Mouse (Mus musculus): ENCODE data around the gene Ube2j1.
A peak's percentile ranks its signal among the peaks of the same experiment; 100 is the strongest.

Ube2j1 gene

GRCm38 (mm10) chr4:33012484-33012883, 18.7 kb upstream of the Ube2j1 start:
- no peak for DNase-seq (ENCODE audit: low spot score in 2 of 2)

GRCm38 (mm10) chr4:33018361-33018999, 12.7 kb upstream of the Ube2j1 start:
- DNase-seq (ENCODE audit: low spot score in 2 of 2), result peak; percentile 85 to 95

DNA sequence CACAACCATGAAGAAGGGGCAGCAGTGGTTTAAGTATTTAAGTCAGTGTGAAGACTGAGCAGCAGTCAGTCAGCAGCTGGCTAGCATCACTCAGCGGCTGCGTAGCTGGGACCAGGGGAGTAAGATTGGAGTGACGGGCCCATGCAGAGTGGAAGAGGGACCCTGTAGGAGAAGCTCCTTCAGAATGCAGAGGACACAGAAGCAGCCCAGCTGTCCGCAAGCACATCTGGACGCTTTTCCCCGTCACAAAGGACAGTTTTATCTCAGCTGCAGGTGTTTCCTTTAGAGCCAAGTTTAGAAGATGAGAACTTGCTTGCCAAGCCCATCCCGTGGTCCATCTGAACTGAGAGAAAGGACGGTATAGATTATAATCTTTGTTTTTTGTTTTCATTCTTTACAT, 6.8 kb upstream of the Ube2j1 start:
- DNase-seq (ENCODE audit: low spot score in 2 of 2), result no peak

DNA sequence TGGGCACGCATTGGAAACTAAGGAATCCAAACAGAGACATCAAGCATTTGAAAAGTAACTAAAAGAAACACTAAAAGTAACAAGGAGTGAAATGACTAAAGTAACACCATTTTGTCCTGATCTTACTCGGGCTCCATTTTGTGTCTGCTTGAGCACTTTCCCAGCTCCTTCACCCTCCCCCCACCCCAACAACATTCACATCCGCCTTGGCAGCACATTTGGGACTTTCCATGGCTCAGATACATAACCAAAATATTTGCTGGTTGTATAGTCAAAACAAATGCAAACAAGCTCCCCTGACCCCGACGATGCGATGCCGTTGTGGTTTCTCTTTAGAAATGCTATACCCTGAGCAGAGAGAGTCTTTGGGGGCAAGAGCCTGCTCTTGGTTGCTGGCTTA, 2.1 kb upstream of the Ube2j1 start:
- no peak for DNase-seq (ENCODE audit: low spot score in 2 of 2)

DNA sequence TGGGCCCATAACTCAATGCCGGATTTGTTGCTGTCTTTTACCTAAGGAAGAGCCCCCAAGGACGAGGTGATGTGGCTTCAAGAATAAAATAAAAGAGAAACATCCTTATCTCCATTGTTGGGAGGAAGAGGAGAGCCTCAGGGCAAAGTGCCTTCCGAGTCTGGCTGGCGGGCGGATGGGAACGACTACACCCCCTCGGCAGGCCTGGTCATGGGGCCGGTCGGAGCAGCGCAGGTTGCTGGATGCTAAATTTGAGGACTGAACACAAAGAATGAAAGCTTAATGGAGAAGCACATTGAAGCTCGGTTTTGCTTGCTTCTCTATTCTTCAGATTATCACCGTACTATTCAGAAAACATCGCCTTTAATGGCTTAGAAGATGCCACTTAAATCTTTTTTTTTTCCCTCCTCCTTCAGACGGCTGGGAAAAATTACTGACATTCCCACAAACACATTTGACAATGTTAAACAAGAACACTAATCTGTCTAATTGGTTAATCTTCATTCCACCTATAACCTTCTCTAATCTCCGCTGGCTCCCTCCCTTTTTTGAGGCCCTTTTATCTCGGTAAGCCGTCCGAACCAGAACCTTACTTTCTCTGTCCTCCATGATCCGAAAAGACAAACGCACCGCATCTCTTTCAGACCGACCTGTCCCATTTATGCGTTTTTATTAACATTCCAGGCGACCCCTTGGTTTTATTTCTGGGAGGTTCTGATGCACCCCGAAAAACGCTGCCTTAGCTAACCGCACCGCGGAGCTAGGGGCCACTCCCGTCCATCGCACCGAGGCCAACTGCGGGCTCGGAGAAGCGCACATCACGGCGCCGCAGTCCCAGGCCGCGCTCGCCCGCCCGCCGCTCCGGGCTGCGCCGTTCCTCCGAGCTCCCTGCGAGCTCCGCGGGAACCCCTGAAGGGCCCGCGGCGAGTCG, 687 bp upstream of the Ube2j1 start:
- DNase-seq (ENCODE audit: low spot score in 2 of 2), result peak in 1 of 2 experiments; percentile 15

GRCm38 (mm10) chr4:33032045-33032444, 829 bp downstream of the Ube2j1 start:
- no peak for DNase-seq (ENCODE audit: low spot score in 2 of 2)

DNA sequence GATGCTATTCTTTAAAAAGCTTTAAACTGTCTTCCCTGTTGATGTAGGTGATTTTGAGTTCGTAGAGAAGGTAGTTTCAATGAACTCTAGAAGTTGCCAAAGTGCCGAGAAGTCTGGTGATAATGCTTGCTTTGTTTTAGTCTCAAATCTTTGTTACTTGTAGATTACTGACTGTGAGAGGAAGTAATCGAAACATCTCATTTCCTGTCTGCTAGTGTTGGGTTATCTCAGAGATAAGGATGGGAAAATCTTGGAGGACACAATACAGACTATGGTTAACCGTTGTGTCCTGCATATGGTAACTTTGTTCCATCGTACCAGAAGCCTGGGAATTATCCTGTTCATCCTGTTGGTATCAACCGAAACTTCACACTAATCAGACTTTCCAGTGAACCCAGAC, 2.3 kb downstream of the Ube2j1 start:
- no peak for DNase-seq (ENCODE audit: low spot score in 2 of 2)

- DNase-seq (ENCODE audit: low spot score in 2 of 2), result no peak
Observed at GRCm38 (mm10) chr4:33039826-33040225, 8.6 kb downstream of the Ube2j1 start.

GRCm38 (mm10) chr4:33049601-33050000, 18.4 kb downstream of the Ube2j1 start:
- DNase-seq (ENCODE audit: low spot score in 2 of 2), result no peak

DNA sequence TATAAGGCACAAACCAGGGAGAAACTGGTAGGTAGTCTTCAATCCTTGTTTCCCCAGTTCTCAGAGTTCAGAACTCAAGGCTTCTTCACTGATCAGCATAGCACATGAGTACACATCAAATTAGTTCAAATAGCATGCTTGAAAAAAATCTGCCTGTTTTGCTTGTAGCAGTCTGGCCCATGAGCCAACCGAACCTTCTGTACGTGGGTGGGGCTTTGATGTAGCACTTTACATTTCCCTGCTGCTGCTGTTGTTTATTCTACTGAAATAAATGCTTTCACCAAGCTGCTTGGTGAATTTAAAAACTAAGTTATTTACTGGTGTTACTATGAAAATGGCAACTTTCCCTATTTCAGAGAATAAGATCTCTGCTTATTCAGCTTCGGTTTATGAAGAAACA, 20.8 kb downstream of the Ube2j1 start:
- no peak for DNase-seq (ENCODE audit: low spot score in 2 of 2)

GRCm38 (mm10) chr4:33052650-33053049, 21.4 kb downstream of the Ube2j1 start:
- no peak for DNase-seq (ENCODE audit: low spot score in 2 of 2)

DNA sequence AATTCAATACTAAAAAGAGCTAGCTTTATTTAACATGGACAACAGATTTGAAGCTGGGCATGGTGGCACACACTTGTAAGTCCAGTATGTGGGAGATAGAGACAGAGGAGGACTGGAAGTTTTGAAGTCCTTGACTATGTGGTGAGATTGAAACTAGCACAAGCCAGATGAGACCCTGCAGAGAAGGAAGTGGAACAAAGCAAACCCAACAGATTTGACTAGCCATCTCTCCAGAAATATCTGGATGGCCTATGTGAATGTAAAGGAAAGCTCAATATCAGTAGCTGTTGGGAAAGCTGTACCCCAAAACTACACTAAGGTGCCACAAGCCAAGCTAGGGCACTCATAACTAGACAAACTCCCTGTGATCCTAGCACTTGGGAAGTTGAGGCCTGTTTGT, 23.2 kb downstream of the Ube2j1 start:
- DNase-seq (ENCODE audit: low spot score in 2 of 2), result no peak

DNA sequence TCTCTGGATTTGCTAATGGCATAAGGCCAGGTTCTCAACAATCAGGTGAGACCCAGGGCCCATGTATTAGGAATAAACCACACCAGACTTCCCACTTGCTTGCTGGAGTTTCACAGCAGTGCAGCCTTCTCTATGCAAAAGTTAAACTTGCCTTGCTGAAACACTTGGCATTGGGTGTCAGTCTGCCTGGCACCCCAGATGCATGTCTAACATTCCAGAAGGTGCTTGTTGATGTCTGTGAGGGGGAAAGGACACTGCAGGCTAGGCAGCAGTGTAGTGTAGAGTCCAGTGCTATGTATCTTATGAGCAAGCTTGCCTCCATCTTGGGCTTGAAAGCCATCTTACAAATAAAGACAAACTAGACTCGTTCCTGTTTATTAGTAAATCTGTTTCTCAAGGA, 25.1 kb downstream of the Ube2j1 start:
- DNase-seq (ENCODE audit: low spot score in 2 of 2), result no peak

DNA sequence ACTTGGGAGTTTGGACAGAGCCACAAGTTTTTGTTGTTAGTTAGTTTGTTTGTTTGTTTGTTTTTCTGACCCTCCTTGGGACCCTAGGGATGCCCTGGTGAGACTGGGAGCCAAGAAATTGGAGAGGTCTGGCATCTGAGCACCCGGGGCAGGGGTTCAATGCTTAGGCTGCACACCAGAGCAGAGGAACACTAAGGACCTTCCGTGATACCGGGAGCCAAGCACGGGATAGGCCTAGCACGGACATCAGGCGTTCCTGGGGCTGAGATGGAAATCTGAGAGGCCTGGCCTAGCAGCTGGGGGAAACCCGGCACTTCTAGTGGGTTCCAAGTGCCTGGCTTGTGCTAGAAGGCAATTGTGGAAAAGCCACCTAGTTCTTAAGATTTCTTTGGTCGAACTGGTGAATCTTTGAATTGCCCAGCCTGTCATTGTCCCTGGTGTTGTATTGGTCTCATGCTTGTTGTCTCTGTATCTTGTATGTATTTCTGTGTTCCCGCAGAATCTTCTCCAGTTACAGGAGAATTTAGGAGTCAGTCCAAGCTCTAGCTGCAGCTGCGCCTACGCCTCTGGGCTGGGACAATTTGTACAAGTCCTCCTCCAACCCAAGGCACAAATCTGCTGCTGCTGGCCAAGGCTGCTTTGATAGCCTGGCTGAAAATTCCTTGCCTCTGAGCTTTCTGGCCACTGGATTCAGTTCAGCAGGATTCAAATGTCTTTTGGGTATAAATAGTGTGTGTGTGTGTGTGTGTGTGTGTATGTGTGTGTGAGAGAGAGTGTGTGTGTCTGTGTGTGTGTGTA, 26.9 kb downstream of the Ube2j1 start:
- no peak for DNase-seq (ENCODE audit: low spot score in 2 of 2)

DNA sequence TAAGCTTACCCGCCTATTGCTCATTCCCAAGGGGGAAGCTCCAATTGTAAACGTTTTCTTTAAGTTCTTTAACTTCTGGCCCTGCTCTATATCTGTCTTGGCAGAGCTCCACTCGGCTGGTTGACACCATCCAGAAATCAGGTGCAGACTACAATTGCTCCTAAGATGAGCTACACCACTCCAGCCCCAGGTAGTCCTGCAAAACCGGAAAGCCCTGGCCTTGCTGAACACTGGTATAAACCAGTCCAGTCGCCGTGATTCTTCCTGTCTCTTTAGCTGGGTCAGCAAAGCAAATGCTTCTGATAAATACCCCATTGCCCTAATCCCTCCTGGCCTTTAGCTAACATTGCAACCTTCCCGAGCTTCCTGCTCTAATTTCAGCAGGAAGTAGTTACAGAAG, 29.9 kb downstream of the Ube2j1 start:
- no peak for DNase-seq (ENCODE audit: low spot score in 2 of 2)

DNA sequence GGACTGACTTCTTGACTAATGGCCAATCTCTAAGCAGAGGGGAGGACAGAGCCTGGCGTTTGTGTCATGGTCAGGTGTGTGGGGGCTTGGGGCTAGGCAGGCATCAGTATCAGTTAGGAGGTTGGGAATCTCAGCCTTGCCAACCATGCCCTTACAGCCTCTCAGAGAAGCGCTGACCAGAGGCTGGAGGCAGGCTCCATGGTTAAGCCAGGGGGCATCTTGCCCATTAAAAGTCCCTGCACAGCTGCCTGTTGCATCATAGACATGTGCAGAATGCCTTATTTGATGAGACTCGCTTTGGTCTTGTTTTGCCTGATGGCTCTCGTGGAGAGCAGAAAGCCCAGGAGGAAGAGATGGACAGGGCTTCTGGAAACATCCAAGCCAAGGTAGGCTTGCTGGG, 31.8 kb downstream of the Ube2j1 start, which contains the start of gene Gabrr2:
Gabrr2 (plus strand) TSS at position 19 of the 400 bp plus-strand sequence.
- no peak for DNase-seq (ENCODE audit: low spot score in 2 of 2)

DNA sequence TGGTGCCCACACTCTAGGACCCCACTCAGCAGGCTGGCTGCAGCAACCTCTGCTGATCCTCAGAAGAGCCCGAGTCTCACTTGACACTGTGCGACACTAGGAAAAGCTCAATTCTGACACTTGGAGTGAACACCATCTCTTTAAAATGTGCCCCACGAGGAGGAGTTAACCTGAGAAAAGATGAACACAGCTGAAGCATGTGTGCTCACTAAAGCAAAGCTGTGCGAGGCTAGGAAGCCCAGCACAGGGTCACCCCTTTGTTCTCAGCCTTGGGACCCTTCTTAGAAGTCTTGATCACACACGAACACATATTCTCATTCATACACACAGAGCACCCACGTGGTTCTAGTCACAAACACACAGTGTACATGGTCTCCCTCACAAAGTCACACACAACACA, 33.8 kb downstream of the Ube2j1 start:
- DNase-seq (ENCODE audit: low spot score in 2 of 2), result no peak

DNA sequence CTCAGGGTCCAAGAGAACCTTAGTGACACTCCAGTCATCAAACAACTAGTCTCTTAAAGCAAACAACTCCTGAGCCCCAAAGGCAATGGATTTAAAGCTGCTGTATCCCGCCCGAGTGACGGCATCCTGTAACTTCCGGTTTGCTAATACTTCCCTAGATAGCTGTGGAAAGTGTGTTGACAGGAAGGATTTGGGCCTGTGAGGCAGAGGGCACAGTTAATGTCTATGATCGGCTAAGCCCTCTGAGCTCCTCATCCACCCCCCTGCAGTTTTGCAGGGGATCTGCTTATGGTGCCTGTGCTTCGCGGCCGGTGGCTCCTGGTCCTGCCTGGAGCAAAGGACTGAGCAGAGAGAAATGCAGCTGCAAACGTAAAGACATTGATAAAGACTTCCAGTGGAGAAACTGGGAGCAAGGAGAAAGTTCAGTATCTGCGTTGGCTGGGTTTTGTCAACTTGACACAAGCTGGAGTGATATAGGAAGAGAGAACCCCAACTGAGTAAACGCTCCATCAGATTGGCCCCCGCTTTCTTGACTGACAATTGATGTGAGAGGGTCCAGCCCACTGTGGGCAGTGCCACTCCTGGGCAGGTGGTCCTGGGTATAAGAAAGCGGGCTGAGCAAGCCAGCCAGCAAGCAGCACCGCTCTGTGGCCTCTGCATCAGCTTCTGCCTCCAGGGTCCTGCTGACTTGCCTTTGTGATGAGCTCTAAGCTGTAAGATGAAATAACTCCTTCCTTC, 35.2 kb downstream of the Ube2j1 start:
- DNase-seq (ENCODE audit: low spot score in 2 of 2), result no peak

DNA sequence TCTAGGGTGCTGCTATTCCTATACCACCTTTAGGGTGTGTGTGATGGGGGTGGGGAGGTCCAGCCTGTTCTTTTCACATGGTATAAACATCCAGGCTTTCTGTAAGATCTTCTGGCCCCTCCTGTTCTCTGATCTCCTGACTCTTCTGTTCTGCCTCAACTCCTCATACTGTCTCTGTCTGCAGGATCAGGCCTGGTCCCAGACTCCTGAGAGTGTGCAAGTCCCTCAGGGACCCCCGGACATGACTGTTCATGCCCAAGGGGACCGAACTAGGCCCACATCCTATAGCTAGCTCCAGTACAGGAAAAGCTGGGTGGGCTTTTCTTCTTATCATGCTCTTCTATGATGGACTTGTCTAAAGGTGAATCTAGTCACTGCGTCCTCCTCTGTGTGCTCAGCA, 36.1 kb downstream of the Ube2j1 start:
- DNase-seq (ENCODE audit: low spot score in 2 of 2), result no peak

- DNase-seq (ENCODE audit: low spot score in 2 of 2), result no peak
Observed at GRCm38 (mm10) chr4:33067826-33068225, 36.6 kb downstream of the Ube2j1 start.

DNA sequence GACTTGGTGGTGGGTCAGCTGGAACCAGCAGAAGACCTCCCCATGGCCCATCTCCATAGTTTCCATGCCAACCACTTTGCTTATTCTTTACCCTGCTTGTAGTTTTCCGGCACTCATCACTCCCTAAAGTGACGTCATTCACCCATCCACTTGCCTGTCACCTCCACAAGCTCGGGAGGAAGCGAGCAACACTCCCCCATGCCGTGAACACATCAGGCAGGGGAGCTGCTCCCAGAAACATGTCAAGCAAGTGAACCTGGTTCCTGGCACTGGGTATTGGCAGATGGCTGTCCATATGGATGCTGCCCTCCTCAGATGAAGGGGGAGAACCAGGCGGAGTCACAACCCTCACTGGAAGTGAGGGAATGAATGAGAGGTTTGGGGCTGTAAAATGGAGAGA, 37.7 kb downstream of the Ube2j1 start:
- no peak for DNase-seq (ENCODE audit: low spot score in 2 of 2)

GRCm38 (mm10) chr4:33070326-33070725, 39.1 kb downstream of the Ube2j1 start:
- DNase-seq (ENCODE audit: low spot score in 2 of 2), result no peak

Data from spleen, postnatal 4 days (tissue).